Mouse (Mus musculus): ENCODE measurements around the gene Pex7. TPM values are rescaled to one million over a fixed set of nuclear protein-coding genes. Genes with fewer than 3 reads are reported as not detected.

The Pex7 gene
- polyA plus RNA-seq, 1 experiment from 2014 or later = 22.7 TPM

GRCm38 (mm10) chr10:19839836-19840235 is 67.7 kb downstream of the Pex7 start:
- Histone ChIP-seq H3K4me1 (ENCODE audit: control insufficient read depth, insufficient read depth, low read length) (no peaks in the 10 kb centered on the region), H3K9ac (replicated peaks; ENCODE audit: low read length) (no peak overlapping the region), H3K4me2 (ENCODE audit: low read depth, low read length) (no peak overlapping the region), H3K4me3 (ENCODE audit: low read depth, low read length) (no peak overlapping the region), H3K9me3 (replicated peaks; ENCODE audit: control insufficient read depth, low read length) (no peaks in the 10 kb centered on the region), H3K27me3 (ENCODE audit: control insufficient read depth, insufficient read depth, low read length) (no peaks in the 10 kb centered on the region), H3K36me3 (replicated peaks; ENCODE audit: control insufficient read depth, insufficient read depth, low read depth, low read length) (no peaks in the 10 kb centered on the region), H3K27ac (replicated peaks; ENCODE audit: low read depth, low read length) (no peak overlapping the region)
- ATAC-seq (replicated peaks; ENCODE audit: insufficient number of reproducible peaks, low FRiP score, low TSS enrichment, low read depth) (no peak), DNase-seq (ENCODE audit: low spot score) (no peak)
- WGBS = 93% methylated on average over 5 of the region's 5 CpGs

GRCm38 (mm10) chr10:19835887-19836710 is 71.4 kb downstream of the Pex7 start:
- Histone ChIP-seq H3K4me2 (ENCODE audit: low read depth, low read length) (no peak overlapping the region), H3K9me3 (replicated peaks; ENCODE audit: control insufficient read depth, low read length) (no peaks in the 10 kb centered on the region), H3K9ac (replicated peaks; ENCODE audit: low read length) (no peak overlapping the region), H3K36me3 (replicated peaks; ENCODE audit: control insufficient read depth, insufficient read depth, low read depth, low read length) (no peaks in the 10 kb centered on the region), H3K27ac (replicated peaks; ENCODE audit: low read depth, low read length) (no peak overlapping the region), H3K27me3 (ENCODE audit: control insufficient read depth, insufficient read depth, low read length) (no peaks in the 10 kb centered on the region), H3K4me1 (ENCODE audit: control insufficient read depth, insufficient read depth, low read length) (no peaks in the 10 kb centered on the region), H3K4me3 (ENCODE audit: low read depth, low read length) (no peak overlapping the region)
- 60% methylated on average over 8 of the region's 8 CpGs for WGBS
- no peak for ATAC-seq (replicated peaks; ENCODE audit: insufficient number of reproducible peaks, low FRiP score, low TSS enrichment, low read depth)
- DNase-seq (ENCODE audit: low spot score) = no peak

- 97% methylated on average over 6 of the region's 6 CpGs for WGBS
- H3K9ac ChIP-seq (replicated peaks; ENCODE audit: low read length) = no peak overlapping the region
Observed at GRCm38 (mm10) chr10:19834222-19834621, 73.3 kb downstream of the Pex7 start.

GRCm38 (mm10) chr10:19831072-19831849 is 76.2 kb downstream of the Pex7 start:
- H3K4me2 ChIP-seq (ENCODE audit: low read depth, low read length) = no peak overlapping the region
- H3K36me3 ChIP-seq (replicated peaks; ENCODE audit: control insufficient read depth, insufficient read depth, low read depth, low read length) = no peaks in the 10 kb centered on the region
- DNase-seq (ENCODE audit: low spot score) (no peak), ATAC-seq (replicated peaks; ENCODE audit: insufficient number of reproducible peaks, low FRiP score, low TSS enrichment, low read depth) (no peak)
- H3K4me3 ChIP-seq (ENCODE audit: low read depth, low read length) = no peak overlapping the region
- no peaks in the 10 kb centered on the region for H3K27me3 ChIP-seq (ENCODE audit: control insufficient read depth, insufficient read depth, low read length)
- 86% methylated on average over 5 of the region's 5 CpGs for WGBS
- H3K9me3 ChIP-seq (replicated peaks; ENCODE audit: control insufficient read depth, low read length) = no peaks in the 10 kb centered on the region
- H3K27ac ChIP-seq (replicated peaks; ENCODE audit: low read depth, low read length) = no peak overlapping the region
- no peak overlapping the region for H3K9ac ChIP-seq (replicated peaks; ENCODE audit: low read length)
- no peaks in the 10 kb centered on the region for H3K4me1 ChIP-seq (ENCODE audit: control insufficient read depth, insufficient read depth, low read length)

More at GRCm38 (mm10) chr10:19834222-19834621, 73.3 kb downstream of the Pex7 start:
- Histone ChIP-seq H3K9me3 (replicated peaks; ENCODE audit: control insufficient read depth, low read length) (no peaks in the 10 kb centered on the region), H3K4me1 (ENCODE audit: control insufficient read depth, insufficient read depth, low read length) (no peaks in the 10 kb centered on the region), H3K4me2 (ENCODE audit: low read depth, low read length) (no peak overlapping the region), H3K36me3 (replicated peaks; ENCODE audit: control insufficient read depth, insufficient read depth, low read depth, low read length) (no peaks in the 10 kb centered on the region), H3K27me3 (ENCODE audit: control insufficient read depth, insufficient read depth, low read length) (no peaks in the 10 kb centered on the region), H3K4me3 (ENCODE audit: low read depth, low read length) (no peak overlapping the region), H3K27ac (replicated peaks; ENCODE audit: low read depth, low read length) (no peak overlapping the region)
- no peak for ATAC-seq (replicated peaks; ENCODE audit: insufficient number of reproducible peaks, low FRiP score, low TSS enrichment, low read depth)
- DNase-seq (ENCODE audit: low spot score) = no peak

GRCm38 (mm10) chr10:19820986-19821385 is 86.5 kb downstream of the Pex7 start:
- Histone ChIP-seq H3K27me3 (ENCODE audit: control insufficient read depth, insufficient read depth, low read length) (no peaks in the 10 kb centered on the region), H3K9ac (replicated peaks; ENCODE audit: low read length) (no peak overlapping the region), H3K36me3 (replicated peaks; ENCODE audit: control insufficient read depth, insufficient read depth, low read depth, low read length) (no peaks in the 10 kb centered on the region), H3K27ac (replicated peaks; ENCODE audit: low read depth, low read length) (no peak overlapping the region), H3K4me2 (ENCODE audit: low read depth, low read length) (no peak overlapping the region), H3K9me3 (replicated peaks; ENCODE audit: control insufficient read depth, low read length) (no peaks in the 10 kb centered on the region), H3K4me1 (ENCODE audit: control insufficient read depth, insufficient read depth, low read length) (no peaks in the 10 kb centered on the region), H3K4me3 (ENCODE audit: low read depth, low read length) (no peak overlapping the region)
- DNase-seq (ENCODE audit: low spot score) (no peak), ATAC-seq (replicated peaks; ENCODE audit: insufficient number of reproducible peaks, low FRiP score, low TSS enrichment, low read depth) (no peak)
- 53% methylated on average over 3 of the region's 3 CpGs for WGBS

- Histone ChIP-seq H3K4me2 (ENCODE audit: low read depth, low read length) (no peak overlapping the region), H3K36me3 (replicated peaks; ENCODE audit: control insufficient read depth, insufficient read depth, low read depth, low read length) (no peaks in the 10 kb centered on the region), H3K4me1 (ENCODE audit: control insufficient read depth, insufficient read depth, low read length) (no peaks in the 10 kb centered on the region), H3K9ac (replicated peaks; ENCODE audit: low read length) (no peak overlapping the region), H3K9me3 (replicated peaks; ENCODE audit: control insufficient read depth, low read length) (no peaks in the 10 kb centered on the region), H3K27ac (replicated peaks; ENCODE audit: low read depth, low read length) (no peak overlapping the region), H3K4me3 (ENCODE audit: low read depth, low read length) (no peak overlapping the region), H3K27me3 (ENCODE audit: control insufficient read depth, insufficient read depth, low read length) (no peaks in the 10 kb centered on the region)
- no peak for DNase-seq (ENCODE audit: low spot score)
- ATAC-seq (replicated peaks; ENCODE audit: insufficient number of reproducible peaks, low FRiP score, low TSS enrichment, low read depth) = no peak
- 51% methylated on average over 16 of the region's 16 CpGs for WGBS
Observed at GRCm38 (mm10) chr10:19818723-19819355, 88.7 kb downstream of the Pex7 start.

- H3K4me2 ChIP-seq (ENCODE audit: low read depth, low read length) = no peak overlapping the region
- no peak for DNase-seq (ENCODE audit: low spot score)
Observed at GRCm38 (mm10) chr10:19815371-19815770, 92.1 kb downstream of the Pex7 start.

More at GRCm38 (mm10) chr10:19815371-19815770, 92.1 kb downstream of the Pex7 start:
- Histone ChIP-seq H3K27ac (replicated peaks; ENCODE audit: low read depth, low read length) (no peak overlapping the region), H3K36me3 (replicated peaks; ENCODE audit: control insufficient read depth, insufficient read depth, low read depth, low read length) (no peaks in the 10 kb centered on the region), H3K9ac (replicated peaks; ENCODE audit: low read length) (no peak overlapping the region), H3K4me3 (ENCODE audit: low read depth, low read length) (no peak overlapping the region), H3K9me3 (replicated peaks; ENCODE audit: control insufficient read depth, low read length) (no peaks in the 10 kb centered on the region), H3K27me3 (ENCODE audit: control insufficient read depth, insufficient read depth, low read length) (no peaks in the 10 kb centered on the region), H3K4me1 (ENCODE audit: control insufficient read depth, insufficient read depth, low read length) (no peaks in the 10 kb centered on the region)
- ATAC-seq (replicated peaks; ENCODE audit: insufficient number of reproducible peaks, low FRiP score, low TSS enrichment, low read depth) = no peak
- 25% methylated on average over 8 of the region's 8 CpGs for WGBS

All from embryonic facial prominence, embryonic 11.5 days (tissue).